Mouse (Mus musculus) sigmoid colon, adult 10 weeks (tissue): ENCODE results near the gene Vmp1. TPM values are rescaled to one million over a fixed set of nuclear protein-coding genes. Genes with fewer than 3 reads are reported as not detected.

Experiments
- polyA plus RNA-seq: library from polyadenylated mRNA; stranded (reverse); fragments of 350-450 nt; fragmentation: Illumina TruSeq; extraction: RNeasy Lipid Tissue Mini Kit (QIAGEN cat#74804); gene quantifications from one replicate; pipeline ENCODE4 v1.2.3, GENCODE M21; 2014; ENCODE audit warnings: low read depth, low replicate concordance

The Vmp1 gene
- 374 TPM for polyA plus RNA-seq

DNA sequence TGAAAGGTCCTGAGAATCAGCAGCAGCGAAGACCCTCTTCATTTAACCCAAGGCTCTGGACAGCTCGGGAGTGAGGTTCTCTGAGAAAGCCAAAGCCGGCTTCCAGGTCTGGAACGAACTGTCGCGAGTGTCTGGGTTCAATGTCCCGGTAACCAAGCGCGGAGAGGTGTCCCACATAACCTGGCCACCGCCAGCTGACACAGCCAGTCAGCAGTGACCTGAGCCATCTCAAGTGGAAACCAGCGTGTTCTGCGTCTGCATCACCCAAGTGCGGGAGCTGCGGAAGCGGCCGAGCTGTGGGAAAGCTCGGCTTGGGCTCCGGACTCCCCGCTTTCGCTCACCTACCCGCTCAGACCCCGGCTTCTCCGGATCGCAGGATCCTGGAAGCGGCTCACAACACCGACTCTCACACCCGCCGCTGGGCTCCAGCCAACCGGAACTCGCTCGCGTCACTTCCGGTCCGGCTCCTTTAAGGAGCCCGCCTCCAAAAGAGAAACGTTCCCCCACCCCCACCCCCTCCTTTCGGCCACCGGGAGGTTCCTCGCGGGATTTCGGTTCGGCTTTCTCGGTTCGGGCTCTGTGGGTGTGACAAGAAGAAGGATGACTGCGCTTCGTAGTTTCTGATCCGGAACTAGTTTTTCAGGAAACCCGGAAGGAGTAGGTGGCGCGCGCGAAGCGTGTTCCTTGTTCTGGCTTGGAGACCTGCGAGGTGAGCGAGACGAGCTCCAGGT, at the start of gene Vmp1, which contains the start of gene Ptrh2:
Gene Vmp1, minus strand, starts transcription at position 442 of the 731 bp plus-strand sequence.
Gene Ptrh2, plus strand, starts transcription at position 591 of the 731 bp plus-strand sequence.

DNA sequence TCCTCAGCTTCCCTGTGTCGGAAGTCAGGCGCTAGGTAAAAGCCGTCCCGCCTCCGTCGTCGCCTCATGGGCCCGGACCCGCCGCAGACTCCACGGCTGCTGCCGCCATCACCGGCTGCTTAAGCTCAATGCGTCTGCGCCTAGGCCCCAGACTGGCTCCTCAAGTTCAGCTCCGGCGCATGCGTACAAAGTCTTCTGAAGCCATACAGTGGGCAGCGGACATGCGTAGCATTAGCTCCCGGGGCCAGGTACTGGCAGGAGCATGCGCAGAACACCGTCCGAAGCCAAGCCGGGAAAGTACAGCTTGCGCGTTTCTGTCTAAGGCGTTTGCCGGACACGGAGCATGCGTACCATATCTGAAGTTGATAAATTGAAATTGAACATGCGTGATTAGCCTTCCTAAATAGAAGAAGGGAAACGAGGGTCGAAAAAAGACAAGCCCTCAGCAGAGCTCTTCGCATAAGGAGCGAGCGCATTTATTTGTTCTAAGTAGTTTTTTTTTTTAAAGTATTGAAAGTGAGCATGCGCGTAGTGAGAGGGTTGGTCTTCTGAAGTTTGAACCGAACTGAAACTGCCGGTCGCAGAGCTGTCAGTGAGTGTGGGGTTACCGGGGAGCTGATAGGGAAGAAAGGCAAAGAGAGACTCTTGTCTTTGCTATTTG, 138.9 kb downstream of the Vmp1 start, which contains the start of the genes Rps6kb1 and Tubd1:
Gene Rps6kb1, minus strand, starts transcription at position 167 of the 661 bp plus-strand sequence.
Gene Tubd1, plus strand, starts transcription at position 353 of the 661 bp plus-strand sequence.

Other genes starting within 250 kb of the Vmp1 start
- gene Rnft1, start 199.2 kb downstream of the Vmp1 start, polyA plus RNA-seq, result 107 TPM
- gene Rps6kb1, start 139.0 kb downstream of the Vmp1 start, polyA plus RNA-seq, result 62.8 TPM
- gene Tubd1, start 138.8 kb downstream of the Vmp1 start, polyA plus RNA-seq, result 5.8 TPM
- 17.4 TPM for gene Ptrh2, start 149 bp upstream of the Vmp1 start, polyA plus RNA-seq
- 434 TPM for gene Cltc, start 73.7 kb upstream of the Vmp1 start, polyA plus RNA-seq
- 73.7 TPM for gene Dhx40, start 123.9 kb upstream of the Vmp1 start, polyA plus RNA-seq